Mouse (Mus musculus) kidney, postnatal 0 days (tissue): Measurements from ENCODE around the gene Plekhm3. TPM values are rescaled to one million over a fixed set of nuclear protein-coding genes. Genes with fewer than 3 reads are reported as not detected.

Source experiments
- ATAC-seq: fragments of 200-750 bp; cut with Nextera tagmentation; replicated peaks from 2 replicates; pipeline ENCODE4 v1.8.0; 2017; ENCODE audit warnings: low read depth, moderate number of reproducible peaks, moderate TSS enrichment, moderate library complexity; ENCODE audit not compliant: low FRiP score
- DNase-seq: peaks from one replicate; pipeline ENCODE4 v3.0.0-alpha.2; 2016; ENCODE audit warnings: low spot score
- H3K27ac ChIP-seq: fragments of 300-500 bp; sonication (generic); 2 replicates; pipeline ENCODE4 v1.5.1; 2014; ENCODE audit warnings: mild to moderate bottlenecking
- H3K27me3 ChIP-seq: fragments of 300-500 bp; sonication (generic); 2 replicates; pipeline ENCODE4 v1.6.1; 2014; ENCODE audit warnings: low read length, mixed read lengths; ENCODE audit not compliant: insufficient read depth
- H3K36me3 ChIP-seq: fragments of 300-500 bp; sonication (generic); 2 replicates; pipeline ENCODE4 v1.6.1; 2014; ENCODE audit warnings: low read length, mixed read lengths; ENCODE audit not compliant: insufficient read depth
- H3K4me1 ChIP-seq: fragments of 300-500 bp; sonication (generic); replicated peaks from 2 replicates; pipeline ENCODE4 v1.6.1; 2014; ENCODE audit warnings: antibody characterized with exemption, low read length, mixed read lengths; ENCODE audit not compliant: insufficient read depth
- H3K4me2 ChIP-seq: fragments of 300-500 bp; sonication (generic); 2 replicates; pipeline ENCODE4 v1.6.1; 2014; ENCODE audit warnings: mild to moderate bottlenecking, low read length, moderate library complexity, mixed read lengths
- H3K4me3 ChIP-seq: fragments of 300-500 bp; sonication (generic); replicated peaks from 2 replicates; pipeline ENCODE4 v1.5.1; 2014; ENCODE audit warnings: low read depth, low read length
- H3K9ac ChIP-seq: fragments of 300-500 bp; sonication (generic); 2 replicates; pipeline ENCODE4 v1.6.1; 2014; ENCODE audit warnings: low read depth, low read length
- H3K9me3 ChIP-seq: fragments of 300-500 bp; sonication (generic); replicated peaks from 2 replicates; pipeline ENCODE4 v1.6.1; 2016; ENCODE audit warnings: low read length, inconsistent platforms, mixed read lengths
- CTCF ChIP-seq: IDR thresholded peaks from 2 replicates; pipeline ENCODE4 v1.5.1; 2016; ENCODE audit warnings: antibody characterized with exemption, low read depth, mild to moderate bottlenecking, moderate library complexity
- whole genome bisulfite sequencing: fragments of 180-500 bp; shearing (Covaris S2); extraction: QIAGEN DNeasy Blood & Tissue Kit; methylation state at CpG from one replicate; pipeline ENCODE4 v1.1.7; 2014; 5-methylcytosine and 5-hydroxymethylcytosine counted together
- polyA plus RNA-seq: library from polyadenylated mRNA; unstranded; fragments of >200 nt; fragmentation: Nextera tagmentation; extraction: Ambion mirVana; gene quantifications from 2 replicates; pipeline ENCODE4 v1.2.1, GENCODE M21; 2015

The Plekhm3 gene
- polyA plus RNA-seq, 1 experiment from 2014 or later: 4.0 TPM

- TF ChIP-seq CTCF: no peak
- no peaks in the 10 kb centered on the region for H3K4me1 ChIP-seq
Observed at GRCm38 (mm10) chr1:64906226-64906625, 50.4 kb downstream of the Plekhm3 start.

GRCm38 (mm10) chr1:64903415-64903814, 53.2 kb downstream of the Plekhm3 start:
- no peak overlapping the region for H3K27ac ChIP-seq
- no peak overlapping the region for H3K4me3 ChIP-seq
- WGBS: 48% methylated on average over 4 of the region's 4 CpGs
- H3K36me3 ChIP-seq: no peaks in the 10 kb centered on the region
- DNase-seq: peak; percentile 54
- no peak for ATAC-seq
- H3K4me1 ChIP-seq: no peaks in the 10 kb centered on the region
- no peaks in the 10 kb centered on the region for H3K27me3 ChIP-seq
- no peak overlapping the region for H3K4me2 ChIP-seq
- H3K9ac ChIP-seq: no peak overlapping the region
- H3K9me3 ChIP-seq: no peaks in the 10 kb centered on the region
- TF ChIP-seq CTCF: no peak

More at GRCm38 (mm10) chr1:64906226-64906625, 50.4 kb downstream of the Plekhm3 start:
- WGBS: 67% methylated on average over 1 of the region's 1 CpGs
- Histone ChIP-seq H3K9me3 (no peaks in the 10 kb centered on the region), H3K36me3 (no peaks in the 10 kb centered on the region), H3K4me2 (no peak overlapping the region), H3K4me3 (no peak overlapping the region), H3K27me3 (no peaks in the 10 kb centered on the region), H3K27ac (no peak overlapping the region), H3K9ac (no peak overlapping the region)
- DNase-seq: no peak
- no peak for ATAC-seq

GRCm38 (mm10) chr1:64902804-64903203, 53.8 kb downstream of the Plekhm3 start:
- Histone ChIP-seq H3K4me2 (no peak overlapping the region), H3K27ac (no peak overlapping the region), H3K9me3 (no peaks in the 10 kb centered on the region), H3K4me1 (no peaks in the 10 kb centered on the region), H3K27me3 (no peaks in the 10 kb centered on the region), H3K4me3 (no peak overlapping the region), H3K9ac (no peak overlapping the region), H3K36me3 (no peaks in the 10 kb centered on the region)
- DNase-seq (no peak), ATAC-seq (no peak)
- no peak for TF ChIP-seq CTCF
- 83% methylated on average over 2 of the region's 2 CpGs for WGBS

- Histone ChIP-seq H3K27ac (no peak overlapping the region), H3K4me3 (no peak overlapping the region), H3K4me1 (no peaks in the 10 kb centered on the region), H3K9ac (no peak overlapping the region), H3K27me3 (no peaks in the 10 kb centered on the region), H3K36me3 (no peaks in the 10 kb centered on the region), H3K9me3 (no peaks in the 10 kb centered on the region), H3K4me2 (no peak overlapping the region)
- WGBS: 85% methylated on average over 3 of the region's 3 CpGs
- DNase-seq (no peak), ATAC-seq (no peak)
- no peak for TF ChIP-seq CTCF
Observed at GRCm38 (mm10) chr1:64899763-64900162, 56.9 kb downstream of the Plekhm3 start.

- Histone ChIP-seq H3K4me3 (no peak overlapping the region), H3K27ac (no peak overlapping the region), H3K9ac (no peak overlapping the region), H3K36me3 (no peaks in the 10 kb centered on the region), H3K4me1 (no peaks in the 10 kb centered on the region), H3K27me3 (no peaks in the 10 kb centered on the region), H3K4me2 (no peak overlapping the region), H3K9me3 (no peaks in the 10 kb centered on the region)
- no peak for DNase-seq
- no peak for TF ChIP-seq CTCF
- WGBS: 97% methylated on average over 2 of the region's 2 CpGs
- no peak for ATAC-seq
Observed at GRCm38 (mm10) chr1:64897485-64897884, 59.1 kb downstream of the Plekhm3 start.

GRCm38 (mm10) chr1:64893806-64894205, 62.8 kb downstream of the Plekhm3 start:
- no peak for ATAC-seq
- 91% methylated on average over 7 of the region's 7 CpGs for WGBS
- no peak for TF ChIP-seq CTCF

GRCm38 (mm10) chr1:64891332-64891731, 65.3 kb downstream of the Plekhm3 start:
- WGBS: 60% methylated on average over 4 of the region's 4 CpGs
- H3K4me1 ChIP-seq: no peaks in the 10 kb centered on the region
- H3K27ac ChIP-seq: no peak overlapping the region
- no peak for TF ChIP-seq CTCF
- DNase-seq (no peak), ATAC-seq (no peak)
- no peak overlapping the region for H3K4me3 ChIP-seq
- H3K9ac ChIP-seq: no peak overlapping the region
- H3K36me3 ChIP-seq: no peaks in the 10 kb centered on the region
- no peaks in the 10 kb centered on the region for H3K27me3 ChIP-seq
- no peaks in the 10 kb centered on the region for H3K9me3 ChIP-seq
- no peak overlapping the region for H3K4me2 ChIP-seq

More at GRCm38 (mm10) chr1:64893806-64894205, 62.8 kb downstream of the Plekhm3 start:
- Histone ChIP-seq H3K9me3 (no peaks in the 10 kb centered on the region), H3K27ac (no peak overlapping the region), H3K36me3 (no peaks in the 10 kb centered on the region), H3K4me2 (no peak overlapping the region), H3K4me3 (no peak overlapping the region), H3K27me3 (no peaks in the 10 kb centered on the region), H3K4me1 (no peaks in the 10 kb centered on the region), H3K9ac (no peak overlapping the region)
- DNase-seq: no peak
